Mouse (Mus musculus): ENCODE measurements around the gene Sun3.

- TF ChIP-seq POLR2A (IDR thresholded peaks at IDR 0.05; ENCODE audit: extremely low read depth, insufficient read depth, low read length) (no peak), CTCF (IDR thresholded peaks at IDR 0.05; ENCODE audit: extremely low read depth, insufficient read depth, low read length) (no peak)
Measured at GRCm38 (mm10) chr11:8986058-8986457, 62.7 kb downstream of the Sun3 start.
